Mouse (Mus musculus) E14TG2a.4 (cell line): ENCODE data around the gene Slc38a6.

Source experiments
- CTCF ChIP-seq: conservative IDR thresholded peaks from 2 replicates; pipeline ENCODE4 v1.5.1; 2014; ENCODE audit warnings: low read length
- NANOG ChIP-seq: IDR thresholded peaks from 2 replicates; pipeline ENCODE4 v1.6.1; 2014; ENCODE audit warnings: borderline replicate concordance, low read length, mixed read lengths

DNA sequence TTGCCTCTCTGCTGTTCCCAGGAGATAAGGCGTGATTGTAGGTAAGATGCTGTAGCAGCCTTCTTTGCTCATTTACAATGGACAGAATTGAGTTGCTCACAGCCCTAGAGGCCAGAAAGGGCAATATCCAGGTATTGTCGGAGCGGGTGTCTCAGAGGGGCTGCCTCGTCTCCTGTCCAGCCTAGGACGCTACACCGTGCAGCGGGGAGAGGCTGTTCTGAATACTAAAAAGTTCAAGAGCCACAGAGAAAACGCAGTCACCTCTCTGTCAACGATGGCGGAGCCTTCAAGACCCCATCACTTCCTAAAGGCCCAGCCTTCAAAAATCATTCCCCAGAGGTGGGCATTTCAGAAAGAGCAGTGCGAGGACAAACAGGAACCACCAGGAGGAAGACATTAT lies 74.6 kb downstream of the Slc38a6 start:
- TF ChIP-seq CTCF (no peak), NANOG (no peak)
